In the genomic region with DNA sequence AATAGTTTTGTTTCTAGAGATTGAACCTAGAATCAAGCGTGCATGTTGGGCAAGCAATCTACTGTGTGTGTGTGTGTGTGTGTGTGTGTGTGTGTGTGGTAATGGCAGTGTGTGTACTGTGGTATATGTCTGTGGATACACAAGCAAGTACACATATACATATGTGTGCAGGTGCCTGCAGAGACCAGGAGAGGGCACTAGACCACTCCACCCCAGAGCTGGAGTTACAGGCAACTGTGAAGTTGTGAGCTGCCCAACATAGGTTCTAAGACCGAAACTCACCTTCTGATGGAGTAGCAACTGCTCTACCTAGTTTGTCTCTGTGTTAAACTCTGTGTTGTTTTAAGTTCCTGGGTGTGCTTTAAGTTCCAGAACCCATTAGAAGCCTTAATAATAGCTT, we compare ENCODE assay signal across 14 mouse cellular contexts.
DNase-seq lines count a peak whose midpoint lies in the region; ATAC-seq and TF ChIP-seq lines count a peak whose summit lies in the region.
"Had no signal": no experiment of that assay in that cellular context is flagged by ENCODE, and none has a peak within 500 bp of the region (broad histone marks: within the 10 kb centered on the region; RNA-seq: fewer than 3 reads in every experiment).

No protein-coding gene starts in this region.

- no peak overlapping the region for H3K4me3 ChIP-seq in intestine, postnatal 0 days (ENCODE audit: low read depth, low read length)
- H3K4me3 ChIP-seq in intestine, embryonic 15.5 days (replicated peaks) = no peak overlapping the region
- H3K4me3 ChIP-seq in midbrain, embryonic 11.5 days (ENCODE audit: low read depth, low read length) = no peak overlapping the region
- no peak overlapping the region for H3K4me3 ChIP-seq in midbrain, embryonic 14.5 days (replicated peaks; ENCODE audit: low read depth, low read length)
- no peak overlapping the region for H3K4me3 ChIP-seq in limb, embryonic 15.5 days
- H3K4me3 ChIP-seq: liver, embryonic 15.5 days had no signal

- no peaks in the 10 kb centered on the region for H3K36me3 ChIP-seq in intestine, postnatal 0 days (ENCODE audit: control insufficient read depth, insufficient read depth)
- H3K36me3 ChIP-seq in intestine, embryonic 15.5 days = no peaks in the 10 kb centered on the region
- H3K36me3 ChIP-seq in midbrain, embryonic 11.5 days (ENCODE audit: control insufficient read depth, insufficient read depth, low read length) = no peaks in the 10 kb centered on the region
- no peaks in the 10 kb centered on the region for H3K36me3 ChIP-seq in midbrain, embryonic 14.5 days (ENCODE audit: control insufficient read depth, insufficient read depth, low read length)
- no peaks in the 10 kb centered on the region for H3K36me3 ChIP-seq in limb, embryonic 15.5 days
- H3K36me3 ChIP-seq: kidney, embryonic 15.5 days; liver, embryonic 15.5 days had no signal

- no peaks in the 10 kb centered on the region for H3K27me3 ChIP-seq in intestine, postnatal 0 days (replicated peaks; ENCODE audit: control insufficient read depth, insufficient read depth, low read length)
- no peaks in the 10 kb centered on the region for H3K27me3 ChIP-seq in intestine, embryonic 15.5 days (replicated peaks)
- H3K27me3 ChIP-seq in midbrain, embryonic 11.5 days (ENCODE audit: control insufficient read depth, insufficient read depth, low read length) = no peaks in the 10 kb centered on the region
- no peaks in the 10 kb centered on the region; the same call in 1 of the 2 replicates for H3K27me3 ChIP-seq in midbrain, embryonic 14.5 days (ENCODE audit: control insufficient read depth, insufficient read depth, low read length)
- H3K27me3 ChIP-seq in limb, embryonic 15.5 days = no peaks in the 10 kb centered on the region
- H3K27me3 ChIP-seq: kidney, embryonic 15.5 days; liver, embryonic 15.5 days had no signal

- peaks cover 4% of the 10 kb centered on the region; the same call in 1 of the 2 replicates for H3K4me1 ChIP-seq in intestine, postnatal 0 days (replicated peaks; ENCODE audit: control insufficient read depth, insufficient read depth, low read length)
- H3K4me1 ChIP-seq in intestine, embryonic 15.5 days (replicated peaks) = peaks cover 9% of the 10 kb centered on the region; the same call in 1 of the 2 replicates
- peaks cover 21% of the 10 kb centered on the region for H3K4me1 ChIP-seq in midbrain, embryonic 11.5 days (ENCODE audit: control insufficient read depth, insufficient read depth, low read length)
- peaks cover 31% of the 10 kb centered on the region for H3K4me1 ChIP-seq in midbrain, embryonic 14.5 days (ENCODE audit: control insufficient read depth, insufficient read depth, low read length)
- peaks cover 25% of the 10 kb centered on the region for H3K4me1 ChIP-seq in limb, embryonic 15.5 days

- no peaks in the 10 kb centered on the region for H3K9me3 ChIP-seq in intestine, postnatal 0 days (ENCODE audit: control insufficient read depth)
- no peaks in the 10 kb centered on the region for H3K9me3 ChIP-seq in intestine, embryonic 15.5 days
- H3K9me3 ChIP-seq in midbrain, embryonic 11.5 days (ENCODE audit: control insufficient read depth, low read length) = no peaks in the 10 kb centered on the region
- no peaks in the 10 kb centered on the region for H3K9me3 ChIP-seq in midbrain, embryonic 14.5 days (ENCODE audit: control insufficient read depth, low read length)
- no peaks in the 10 kb centered on the region for H3K9me3 ChIP-seq in limb, embryonic 15.5 days
- H3K9me3 ChIP-seq: kidney, embryonic 15.5 days; liver, embryonic 15.5 days had no signal

- no peak overlapping the region for H3K9ac ChIP-seq in intestine, postnatal 0 days (ENCODE audit: low read depth, low read length)
- no peak overlapping the region for H3K9ac ChIP-seq in intestine, embryonic 15.5 days
- H3K9ac ChIP-seq in midbrain, embryonic 11.5 days (ENCODE audit: low read length) = no peak overlapping the region
- no peak overlapping the region for H3K9ac ChIP-seq in midbrain, embryonic 14.5 days (replicated peaks; ENCODE audit: low read length)
- no peak overlapping the region for H3K9ac ChIP-seq in limb, embryonic 15.5 days
- H3K9ac ChIP-seq: liver, embryonic 15.5 days had no signal

- no peak overlapping the region for H3K27ac ChIP-seq in intestine, postnatal 0 days (ENCODE audit: low read depth, low read length)
- H3K27ac ChIP-seq in intestine, embryonic 15.5 days = no peak overlapping the region
- no peak overlapping the region for H3K27ac ChIP-seq in midbrain, embryonic 11.5 days (ENCODE audit: low read depth, low read length)
- H3K27ac ChIP-seq in midbrain, embryonic 14.5 days (replicated peaks; ENCODE audit: low read depth, low read length) = no peak overlapping the region
- peak overlapping the region; percentile 90; the same call in 1 of the 2 replicates for H3K27ac ChIP-seq in limb, embryonic 15.5 days
- H3K27ac ChIP-seq: liver, embryonic 15.5 days had no signal

- 94% methylated on average over 2 of the region's 2 CpGs for whole genome bisulfite sequencing in intestine, postnatal 0 days
- WGBS in intestine, embryonic 15.5 days = 96% methylated on average over 2 of the region's 2 CpGs
- WGBS in midbrain, embryonic 11.5 days = 97% methylated on average over 2 of the region's 2 CpGs
- 98% methylated on average over 2 of the region's 2 CpGs for WGBS in midbrain, embryonic 14.5 days
- 96% methylated on average over 2 of the region's 2 CpGs for WGBS in limb, embryonic 15.5 days

- TF ChIP-seq CTCF in intestine, postnatal 0 days (IDR thresholded peaks at IDR 0.05; ENCODE audit: low read depth) = peak; percentile 62

- no peak for ATAC-seq in intestine, postnatal 0 days
- ATAC-seq in intestine, embryonic 15.5 days = no peak
- ATAC-seq in midbrain, embryonic 11.5 days (ENCODE audit: low FRiP score) = no peak
- no peak for ATAC-seq in midbrain, embryonic 14.5 days (ENCODE audit: low FRiP score, low TSS enrichment)
- no peak for ATAC-seq in limb, embryonic 15.5 days (ENCODE audit: insufficient number of reproducible peaks, low FRiP score, low TSS enrichment, low read depth)

- intact Hi-C loops in heart, postnatal 10 days (cut with DNase I) = loop anchor here (2.0 to 10.0 kb wide), 3 partner anchors 207 to 1077 kb away; no protein-coding TSS in a partner anchor

- no peak overlapping the region for H3K4me2 ChIP-seq in intestine, postnatal 0 days (replicated peaks; ENCODE audit: low read depth)
- no peak overlapping the region for H3K4me2 ChIP-seq in intestine, embryonic 15.5 days (replicated peaks)
- H3K4me2 ChIP-seq in midbrain, embryonic 11.5 days = no peak overlapping the region
- no peak overlapping the region for H3K4me2 ChIP-seq in midbrain, embryonic 14.5 days (ENCODE audit: low read length)
- H3K4me2 ChIP-seq in limb, embryonic 15.5 days = peak overlapping the region; percentile 51; the same call in 1 of the 2 replicates

- peak; percentile 65 for DNase-seq in midbrain, embryonic 11.5 days (ENCODE audit: low spot score, missing footprints)
- no peak for DNase-seq in midbrain, embryonic 14.5 days
- peak; percentile 61 for DNase-seq in ZHBTc4 (ENCODE audit: low read depth, low spot score)
- no peak for DNase-seq in cerebellum, adult 11-12 months
- DNase-seq in heart, postnatal 10 days = no peak
- DNase-seq: cerebellum, adult 8-10 months; heart, adult 18-20 months; heart, postnatal 36 days; right cerebral cortex, postnatal 4 days had no signal

Comparison
In these comparisons a context has a peak if more than half of its experiments do, and no peak if none do; other contexts are left out.
1. DNase-seq: peak in midbrain, embryonic 11.5 days (single experiment) and ZHBTc4 (single experiment); none in midbrain, embryonic 14.5 days (single experiment), cerebellum, adult 11-12 months (single experiment) and heart, postnatal 10 days (0 of 2).